Mouse (Mus musculus): Measurements from ENCODE around the gene Armcx5.
A peak's percentile ranks its signal among the peaks of the same experiment; 100 is the strongest.
"Not testable (repeated sequence)": the region's sequence is repeated elsewhere in the genome, so short reads cannot be mapped to it uniquely, and the experiment has no call there.

Armcx5 gene

GRCm38 (mm10) chrX:135742304-135743055, at the start of gene Armcx5, which contains the start of gene Gprasp1:
Armcx5 (plus strand) TSS chrX:135742733.
Gprasp1 (plus strand) TSS chrX:135742733.
- DNase-seq (ENCODE audit: low spot score in 2 of 2): peak; percentile 66 to 86

- DNase-seq (ENCODE audit: low spot score in 2 of 2): no peak
Observed at GRCm38 (mm10) chrX:135693633-135694032, 48.9 kb upstream of the Armcx5 start, which contains the start of gene Tcp11x2. Tcp11x2 (minus strand) TSS chrX:135693790.

GRCm38 (mm10) chrX:135703111-135703510, 39.4 kb upstream of the Armcx5 start:
- no peak for DNase-seq (ENCODE audit: low spot score in 2 of 2)

GRCm38 (mm10) chrX:135704349-135704748, 38.2 kb upstream of the Armcx5 start:
- no peak for DNase-seq (ENCODE audit: low spot score in 2 of 2)

GRCm38 (mm10) chrX:135712845-135713244, 29.7 kb upstream of the Armcx5 start:
- no peak for DNase-seq (ENCODE audit: low spot score in 2 of 2)

GRCm38 (mm10) chrX:135725161-135725560, 17.4 kb upstream of the Armcx5 start, which contains the start of gene Tmsb15a:
Tmsb15a (minus strand) TSS chrX:135725261.
- DNase-seq (ENCODE audit: low spot score in 2 of 2): no peak

GRCm38 (mm10) chrX:135738730-135739520, 3.6 kb upstream of the Armcx5 start:
- DNase-seq (ENCODE audit: low spot score in 2 of 2): no peak

GRCm38 (mm10) chrX:135743056-135743355, 473 bp downstream of the Armcx5 start:
- DNase-seq (ENCODE audit: low spot score in 2 of 2): no peak

GRCm38 (mm10) chrX:135745376-135745775, 2.8 kb downstream of the Armcx5 start:
- not testable (repeated sequence) for DNase-seq (ENCODE audit: low spot score in 2 of 2)

- DNase-seq (ENCODE audit: low spot score in 2 of 2): peak; percentile 58 to 77
Observed at GRCm38 (mm10) chrX:135752832-135753231, 10.3 kb downstream of the Armcx5 start.

GRCm38 (mm10) chrX:135761707-135762106, 19.2 kb downstream of the Armcx5 start:
- DNase-seq (ENCODE audit: low spot score in 2 of 2): peak in 1 of 2 experiments; percentile 15

- no peak for DNase-seq (ENCODE audit: low spot score in 2 of 2)
Observed at GRCm38 (mm10) chrX:135768043-135768548, 25.6 kb downstream of the Armcx5 start.

GRCm38 (mm10) chrX:135768565-135768964, 26.0 kb downstream of the Armcx5 start:
- no peak for DNase-seq (ENCODE audit: low spot score in 2 of 2)

- no peak for DNase-seq (ENCODE audit: low spot score in 2 of 2)
Observed at GRCm38 (mm10) chrX:135791536-135791935, 49.0 kb downstream of the Armcx5 start.

- no peak for DNase-seq (ENCODE audit: low spot score in 2 of 2)
Observed at GRCm38 (mm10) chrX:135792326-135792725, 49.8 kb downstream of the Armcx5 start.

GRCm38 (mm10) chrX:135795591-135796304, 53.2 kb downstream of the Armcx5 start:
- peak in 1 of 2 experiments; percentile 16 for DNase-seq (ENCODE audit: low spot score in 2 of 2)

GRCm38 (mm10) chrX:135796305-135797211, 54.0 kb downstream of the Armcx5 start:
- not testable (repeated sequence) for DNase-seq (ENCODE audit: low spot score in 2 of 2)
